Mouse (Mus musculus) CH12.LX (cell line): ENCODE measurements around the gene Phactr3. TPM values are rescaled to one million over a fixed set of nuclear protein-coding genes. Genes with fewer than 3 reads are reported as not detected.

Source experiments
- DNase-seq: peaks from one replicate; pipeline ENCODE4 v3.0.0-alpha.2; 2013; ENCODE audit errors: extremely low read depth
- H3K27ac ChIP-seq: 2 replicates; pipeline ENCODE4 v1.5.1; 2012; ENCODE audit warnings: low read depth, mild to moderate bottlenecking, control low read depth, moderate library complexity; ENCODE audit not compliant: insufficient read depth
- H3K27me3 ChIP-seq: replicated peaks from 2 replicates; pipeline ENCODE3; 2012; ENCODE audit warnings: inconsistent platforms
- H3K36me3 ChIP-seq, 2 experiments: replicated peaks in 1 of 2; 2 replicates each; pipeline versions ENCODE3 to v1.6.1; 2012; ENCODE audit warnings: inconsistent platforms in 1 of 2, low read length in 1 of 2, mild to moderate bottlenecking in 1 of 2, mixed read lengths in 1 of 2, moderate library complexity in 1 of 2; ENCODE audit not compliant: control insufficient read depth in 1 of 2, insufficient read depth in 1 of 2
- H3K4me1 ChIP-seq, 2 experiments: 2 replicates each; pipeline ENCODE4 v1.6.1; 2012; ENCODE audit warnings: inconsistent platforms in 1 of 2, moderate library complexity in 1 of 2; ENCODE audit not compliant: insufficient read depth in 2 of 2, control insufficient read depth in 1 of 2
- H3K4me2 ChIP-seq: 2 replicates; pipeline ENCODE4 v1.6.1; 2012; ENCODE audit warnings: low read depth, mild to moderate bottlenecking, control low read depth; ENCODE audit not compliant: poor library complexity, insufficient read depth, severe bottlenecking
- H3K4me3 ChIP-seq, 3 experiments: fragments of 150-350 bp in 1 of 3; sonication (generic) in 1 of 3; replicated peaks in 1 of 3; 2 replicates each; pipeline versions ENCODE3 to v1.5.1; 2011 to 2012; ENCODE audit warnings: low read depth in 2 of 3, low read length in 2 of 3, mild to moderate bottlenecking in 2 of 3, moderate library complexity in 2 of 3, control low read depth in 1 of 3, improper control_type of control experiment in 1 of 3, inconsistent platforms in 1 of 3, mixed read lengths in 1 of 3; ENCODE audit not compliant: poor library complexity in 1 of 3
- H3K79me2 ChIP-seq: replicated peaks from 2 replicates; pipeline ENCODE4 v1.6.1; 2012; ENCODE audit warnings: mild to moderate bottlenecking, moderate library complexity; ENCODE audit not compliant: control insufficient read depth, poor library complexity, insufficient read depth, severe bottlenecking; ENCODE audit errors: extremely low read depth
- H3K9ac ChIP-seq: 2 replicates; pipeline ENCODE4 v1.6.1; 2012; ENCODE audit warnings: low read depth, mild to moderate bottlenecking, control low read depth, moderate library complexity; ENCODE audit not compliant: insufficient read depth
- H3K9me3 ChIP-seq: replicated peaks from 2 replicates; pipeline ENCODE3; 2012; ENCODE audit warnings: low read length, inconsistent platforms, mixed read lengths
- CHD2 ChIP-seq: IDR thresholded peaks from 2 replicates; pipeline ENCODE4 v1.6.1; 2011; ENCODE audit warnings: low read length, improper control_type of control experiment
- CTCF ChIP-seq, 2 experiments: IDR thresholded peaks in 1 of 2; conservative IDR thresholded peaks in 1 of 2; 2 replicates each; pipeline ENCODE4 v1.5.1; 2011 to 2012; ENCODE audit warnings: low read depth in 2 of 2, low read length in 2 of 2, improper control_type of control experiment in 1 of 2, inconsistent platforms in 1 of 2, mild to moderate bottlenecking in 1 of 2, moderate library complexity in 1 of 2
- ETS1 ChIP-seq: conservative IDR thresholded peaks from 2 replicates; pipeline ENCODE4 v1.6.1; 2012; ENCODE audit warnings: low read depth, mild to moderate bottlenecking, inconsistent platforms, low read length, improper control_type of control experiment, moderate library complexity
- HCFC1 ChIP-seq: IDR thresholded peaks from 2 replicates; pipeline ENCODE4 v1.6.1; 2012; ENCODE audit warnings: low read depth, mild to moderate bottlenecking, inconsistent platforms, low read length, improper control_type of control experiment
- JUN ChIP-seq: IDR thresholded peaks from 2 replicates; pipeline ENCODE4 v1.6.1; 2011; ENCODE audit warnings: low read depth, mild to moderate bottlenecking, low read length, improper control_type of control experiment, moderate library complexity; ENCODE audit not compliant: insufficient read depth
- MAX ChIP-seq: IDR thresholded peaks from 2 replicates; pipeline ENCODE4 v1.6.1; 2011; ENCODE audit warnings: low read length, improper control_type of control experiment
- MAZ ChIP-seq: IDR thresholded peaks from 2 replicates; pipeline ENCODE4 v1.6.1; 2012; ENCODE audit warnings: low read depth, mild to moderate bottlenecking, inconsistent platforms, low read length, improper control_type of control experiment, moderate library complexity
- MEF2A ChIP-seq: IDR thresholded peaks from 2 replicates; pipeline ENCODE4 v1.6.1; 2014; ENCODE audit warnings: low read depth, mild to moderate bottlenecking, inconsistent platforms, low read length, improper control_type of control experiment, borderline replicate concordance
- MXI1 ChIP-seq: IDR thresholded peaks from 2 replicates; pipeline ENCODE4 v1.6.1; 2011; ENCODE audit warnings: mild to moderate bottlenecking, low read depth, low read length, improper control_type of control experiment
- MYC ChIP-seq: IDR thresholded peaks from 2 replicates; pipeline ENCODE4 v1.6.1; 2011; ENCODE audit warnings: low read depth, mild to moderate bottlenecking, improper control_type of control experiment, low read length
- PAX5 ChIP-seq: IDR thresholded peaks from 2 replicates; pipeline ENCODE4 v1.6.1; 2012; ENCODE audit warnings: low read length, inconsistent platforms, mixed read lengths
- POLR2A ChIP-seq: IDR thresholded peaks from 2 replicates; pipeline ENCODE4 v1.6.1; 2011; ENCODE audit warnings: low read depth, mild to moderate bottlenecking, improper control_type of control experiment, low read length
- RCOR1 ChIP-seq: conservative IDR thresholded peaks from 2 replicates; pipeline ENCODE4 v1.6.1; 2012; ENCODE audit warnings: low read depth, mild to moderate bottlenecking, inconsistent platforms, low read length, improper control_type of control experiment
- SIN3A ChIP-seq: IDR thresholded peaks from 2 replicates; pipeline ENCODE4 v1.6.1; 2012; ENCODE audit warnings: low read length, improper control_type of control experiment, inconsistent platforms
- TBP ChIP-seq: conservative IDR thresholded peaks from 2 replicates; pipeline ENCODE4 v1.6.1; 2011; ENCODE audit warnings: low read depth, low read length, improper control_type of control experiment
- USF1 ChIP-seq: IDR thresholded peaks from 2 replicates; pipeline ENCODE4 v1.6.1; 2014; ENCODE audit warnings: low read depth, mild to moderate bottlenecking, inconsistent platforms, low read length, improper control_type of control experiment
- ZC3H11A ChIP-seq: IDR thresholded peaks from 2 replicates; pipeline ENCODE4 v1.6.1; 2012; ENCODE audit warnings: low read depth, mild to moderate bottlenecking, inconsistent platforms, low read length, improper control_type of control experiment
- ZKSCAN1 ChIP-seq: IDR thresholded peaks from 2 replicates; pipeline ENCODE4 v1.6.1; 2012; ENCODE audit warnings: low read depth, inconsistent platforms, low read length, improper control_type of control experiment, borderline replicate concordance
- ZMIZ1 ChIP-seq: IDR thresholded peaks from 2 replicates; pipeline ENCODE4 v1.6.1; 2012; ENCODE audit warnings: low read depth, mild to moderate bottlenecking, inconsistent platforms, low read length, improper control_type of control experiment
- ZNF384 ChIP-seq: IDR thresholded peaks from 2 replicates; pipeline ENCODE4 v1.6.1; 2012; ENCODE audit warnings: low read depth, low read length, improper control_type of control experiment, inconsistent platforms
- dilution Hi-C: fragments of 300-500 bp; cut with MboI; formaldehyde crosslinking; loops from 2 replicates; pipeline ENCODE4 v1.14.3; 2020; ENCODE audit warnings: low sequenced_read_pairs; ENCODE audit not compliant: extremely low pct_unique_long_range_greater_than_20kb, extremely low pct_ligation_motif_present
- in situ Hi-C: fragments of 300-500 bp; cut with MboI; formaldehyde crosslinking; loops from 3 replicates; pipeline ENCODE4 v1.14.3; 2019; ENCODE audit warnings: low sequenced_read_pairs, low pct_ligation_motif_present, low pct_unique_long_range_greater_than_20kb, mixed read lengths
- polyA plus RNA-seq: library from polyadenylated mRNA; unstranded; fragments of >175 nt; gene quantifications from 2 replicates; pipeline ENCODE4 v1.2.1, GENCODE M21; 2012; ENCODE audit warnings: low read depth; ENCODE audit not compliant: insufficient read length
- total RNA-seq, 2 experiments: library from RNA; depleted of rRNA; stranded (reverse); fragments of 300-350 nt in 1 of 2; fragments of >200 nt in 1 of 2; gene quantifications; 2 replicates each; pipeline ENCODE4 v1.2.3; 2012 to 2014

Gene Phactr3
- total and polyA plus RNA-seq, 3 experiments = 0.21 to 0.75 TPM; not detected in 1

DNA sequence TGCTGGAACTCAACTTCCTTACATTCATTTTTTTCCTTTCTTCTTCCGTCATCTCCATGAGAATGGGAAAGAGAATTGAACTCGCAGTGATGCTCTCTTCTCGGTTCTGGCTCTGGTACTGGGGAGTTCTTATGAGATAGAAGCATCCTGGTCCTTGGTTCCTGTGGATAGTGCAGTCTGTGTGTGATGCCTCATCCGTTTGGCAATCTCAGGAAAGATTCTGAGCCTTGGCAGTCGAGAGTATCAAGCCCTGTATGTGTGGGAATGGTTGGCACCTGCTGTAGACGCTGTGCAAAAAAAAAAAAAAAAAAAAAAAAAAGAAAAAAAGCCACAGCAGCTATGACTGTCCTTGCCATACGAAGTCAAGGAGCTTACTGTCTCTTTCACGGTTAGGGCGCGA is 47.2 kb downstream of the Phactr3 start:
- Histone ChIP-seq H3K27me3 (peaks cover 76% of the 10 kb centered on the region), H3K4me1 (0 out of 4 replicates have a peak, but pooled peaks cover 0 to 2% of the 10 kb centered on the region in 2 experiments), H3K4me3 (no peak overlapping the region), H3K4me2 (no peak overlapping the region), H3K79me2 (no peaks in the 10 kb centered on the region), H3K9ac (no peak overlapping the region), H3K9me3 (no peaks in the 10 kb centered on the region), H3K36me3 (no peaks in the 10 kb centered on the region), H3K27ac (no peak overlapping the region)
- in situ Hi-C loops (no loop called here), dilution Hi-C loops (no loop called here)
- DNase-seq = no peak
- TF ChIP-seq CTCF (conservative IDR thresholded peaks at IDR 0.05 in 1 of 2, IDR thresholded peaks at IDR 0.05 in 1 of 2; ENCODE audit: low read depth in 2 of 2, low read length in 2 of 2) (no peak), ZNF384 (peak; percentile 28; the same call in 1 of the 2 replicates)

GRCm38 (mm10) chr2:178169983-178170382 is 51.2 kb downstream of the Phactr3 start:
- Histone ChIP-seq H3K27me3 (peaks cover 79% of the 10 kb centered on the region), H3K9ac (no peak overlapping the region), H3K4me1 (0 out of 4 replicates have a peak, but pooled peaks cover 0 to 2% of the 10 kb centered on the region in 2 experiments), H3K9me3 (no peaks in the 10 kb centered on the region), H3K79me2 (no peaks in the 10 kb centered on the region), H3K4me3 (no peak overlapping the region), H3K4me2 (no peak overlapping the region), H3K36me3 (no peaks in the 10 kb centered on the region), H3K27ac (no peak overlapping the region)
- no peak for DNase-seq
- dilution Hi-C loops = no loop called here
- TF ChIP-seq MAX = no peak
- no peak for TF ChIP-seq ZC3H11A
- TF ChIP-seq TBP = no peak
- no peak for TF ChIP-seq JUN
- no peak for TF ChIP-seq ETS1
- TF ChIP-seq MAZ = no peak
- no peak for TF ChIP-seq RCOR1
- no peak for TF ChIP-seq CHD2
- TF ChIP-seq SIN3A = no peak
- TF ChIP-seq MEF2A = no peak
- no peak for TF ChIP-seq HCFC1
- no peak for TF ChIP-seq MYC
- no peak for TF ChIP-seq ZNF384
- no peak for TF ChIP-seq POLR2A
- no peak for TF ChIP-seq ZKSCAN1
- TF ChIP-seq MXI1 = no peak
- no peak for TF ChIP-seq USF1
- TF ChIP-seq PAX5 = no peak
- no peak for TF ChIP-seq ZMIZ1
- in situ Hi-C loops = no loop called here
